Mouse (Mus musculus) embryonic fibroblast, embryonic 13.5 days (primary cell): ENCODE results near the gene Scd4.

Source experiments
- CTCF ChIP-seq: IDR thresholded peaks from 2 replicates; pipeline ENCODE4 v1.5.1; 2011; ENCODE audit warnings: mild to moderate bottlenecking, control low read depth, low read length, moderate library complexity, borderline replicate concordance; ENCODE audit not compliant: insufficient read depth
- POLR2A ChIP-seq: IDR thresholded peaks from 2 replicates; pipeline ENCODE4 v1.6.1; 2011; ENCODE audit warnings: low read depth, mild to moderate bottlenecking, control low read depth, low read length, moderate library complexity

DNA sequence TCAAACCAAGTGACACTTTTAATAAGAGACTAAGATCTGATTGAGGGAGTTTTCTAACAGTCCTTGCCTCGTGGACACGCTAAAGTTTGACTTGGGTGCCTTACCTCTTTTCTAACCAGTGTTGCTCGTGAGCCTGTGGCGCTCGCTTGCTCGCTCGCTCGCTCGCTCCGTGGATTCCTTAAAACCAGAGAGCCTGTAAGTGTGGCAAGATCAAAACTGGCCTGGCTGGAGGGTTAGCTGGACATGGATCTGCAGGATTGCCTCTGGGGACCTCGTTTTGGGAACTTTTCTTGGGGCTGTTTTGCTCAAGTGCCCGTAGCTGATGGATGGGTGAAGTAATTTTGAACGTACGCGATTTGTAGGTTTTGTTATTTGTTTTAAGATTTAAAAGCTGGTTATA lies 27.2 kb upstream of the Scd4 start:
- TF ChIP-seq POLR2A (no peak), CTCF (no peak)
